Comparison of ENCODE assay signal across 22 mouse cellular contexts in the genomic region with DNA sequence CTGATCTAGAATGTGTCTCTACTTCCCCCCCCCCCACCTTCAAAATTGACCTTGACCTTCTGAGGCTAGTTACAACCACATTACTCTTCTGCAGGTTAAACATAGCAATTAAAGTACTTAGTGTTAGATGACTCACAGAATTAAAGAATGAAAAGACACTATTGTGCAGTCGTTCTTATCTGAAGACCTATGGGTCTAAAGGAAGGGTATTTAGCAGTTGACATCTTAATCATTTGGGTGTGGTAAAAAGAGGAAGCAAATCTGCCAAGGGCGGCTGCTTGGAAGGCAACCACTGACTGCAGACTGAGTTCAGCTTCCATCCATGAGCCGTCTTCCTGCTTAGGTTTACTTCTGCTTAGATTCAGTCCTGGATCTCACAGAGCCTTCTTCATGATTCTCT. TPM values are rescaled to one million over a fixed set of nuclear protein-coding genes. Genes with fewer than 3 reads are reported as not detected.
A peak's percentile ranks its signal among the peaks of the same experiment; 100 is the strongest.
DNase-seq lines count a peak whose midpoint lies in the region; ATAC-seq and TF ChIP-seq lines count a peak whose summit lies in the region.
"Had no signal": no experiment of that assay in that cellular context is flagged by ENCODE, and none has a peak within 500 bp of the region (broad histone marks: within the 10 kb centered on the region; RNA-seq: fewer than 3 reads in every experiment).

No protein-coding gene starts in this region.

- H3K36me3 ChIP-seq in liver, embryonic 11.5 days (ENCODE audit: control insufficient read depth, insufficient read depth, low read length): no peaks in the 10 kb centered on the region
- no peaks in the 10 kb centered on the region for H3K36me3 ChIP-seq in stomach, postnatal 0 days (ENCODE audit: control insufficient read depth, insufficient read depth, low read length)
- H3K36me3 ChIP-seq: embryonic facial prominence, embryonic 10.5 days; liver, embryonic 12.5 days had no signal

- no peak for ATAC-seq in liver, embryonic 11.5 days (replicated peaks; ENCODE audit: low FRiP score)
- ATAC-seq in hematopoietic stem cell, adult 5-6 weeks (replicated peaks in 1 of 2; ENCODE audit: insufficient read depth in 1 of 2, low FRiP score in 2 of 2, low TSS enrichment in 1 of 2, low read depth in 1 of 2, poor library complexity in 2 of 2, severe bottlenecking in 2 of 2): peak; percentile 88 to 93
- peak; percentile 45; the same call in 1 of the 2 replicates for ATAC-seq in stomach, postnatal 0 days (ENCODE audit: low FRiP score, low TSS enrichment)
- ATAC-seq: inflammation-experienced regulatory T-cells, adult 6 months; liver, embryonic 12.5 days had no signal

- H3K4me2 ChIP-seq in liver, embryonic 11.5 days: no peak overlapping the region
- H3K4me2 ChIP-seq in stomach, postnatal 0 days (replicated peaks; ENCODE audit: low read depth): no peak overlapping the region
- H3K4me2 ChIP-seq: hindbrain, embryonic 14.5 days; liver, embryonic 12.5 days; midbrain, embryonic 11.5 days had no signal

- H3K27me3 ChIP-seq in liver, embryonic 11.5 days (replicated peaks; ENCODE audit: control insufficient read depth, insufficient read depth, low read length): no peaks in the 10 kb centered on the region
- H3K27me3 ChIP-seq in stomach, postnatal 0 days (ENCODE audit: control insufficient read depth, insufficient read depth, low read length): no peaks in the 10 kb centered on the region

- no peak for TF ChIP-seq CTCF in stomach, postnatal 0 days (IDR thresholded peaks at IDR 0.05; ENCODE audit: low read depth)

- no peaks in the 10 kb centered on the region for H3K9me3 ChIP-seq in liver, embryonic 11.5 days (ENCODE audit: control insufficient read depth, low read length)
- H3K9me3 ChIP-seq in stomach, postnatal 0 days (ENCODE audit: control insufficient read depth, low read length): no peaks in the 10 kb centered on the region
- H3K9me3 ChIP-seq: embryonic facial prominence, embryonic 10.5 days; liver, embryonic 12.5 days had no signal

- H3K9ac ChIP-seq in liver, embryonic 11.5 days (ENCODE audit: low read depth, low read length): no peak overlapping the region
- H3K9ac ChIP-seq in stomach, postnatal 0 days (ENCODE audit: low read length): no peak overlapping the region
- H3K9ac ChIP-seq: hindbrain, embryonic 14.5 days; liver, embryonic 12.5 days had no signal

- WGBS in liver, embryonic 11.5 days: 23% methylated on average over 3 of the region's 3 CpGs
- 36% methylated on average over 3 of the region's 3 CpGs for WGBS in stomach, postnatal 0 days

- H3K4me1 ChIP-seq in liver, embryonic 11.5 days (replicated peaks; ENCODE audit: control insufficient read depth, insufficient read depth, low read length): no peaks in the 10 kb centered on the region
- no peaks in the 10 kb centered on the region for H3K4me1 ChIP-seq in stomach, postnatal 0 days (replicated peaks; ENCODE audit: control insufficient read depth, insufficient read depth)

- H3K4me3 ChIP-seq in liver, embryonic 11.5 days (ENCODE audit: low read depth, low read length): no peak overlapping the region
- no peak overlapping the region for H3K4me3 ChIP-seq in stomach, postnatal 0 days (ENCODE audit: low read depth, low read length)
- H3K4me3 ChIP-seq: embryonic facial prominence, embryonic 10.5 days; liver, embryonic 12.5 days had no signal

- H3K27ac ChIP-seq in liver, embryonic 11.5 days (ENCODE audit: low read depth, low read length): no peak overlapping the region
- H3K27ac ChIP-seq in stomach, postnatal 0 days (replicated peaks): no peak overlapping the region
- H3K27ac ChIP-seq: embryonic facial prominence, embryonic 10.5 days; hindbrain, embryonic 14.5 days; liver, embryonic 12.5 days had no signal

- DNase-seq in liver: peak; percentile 20
- DNase-seq in liver, embryonic 11.5 days (ENCODE audit: low spot score): no peak
- DNase-seq in MEL-GATA-1-ER (ENCODE audit: extremely low read depth, low read depth): peak; percentile 94
- no peak for DNase-seq in stomach, postnatal 0 days (ENCODE audit: low spot score)
- DNase-seq in layer of hippocampus, adult 18-20 months (ENCODE audit: low spot score in 2 of 2): no peak
- DNase-seq in adrenal gland, postnatal 4 days (ENCODE audit: low spot score in 2 of 2): no peak
- DNase-seq in ovary, postnatal 10 days (ENCODE audit: low spot score): no peak
- DNase-seq: adrenal gland, postnatal 14 days; cerebellum, adult 9-10 months; gastrocnemius, postnatal 25 days; kidney, postnatal 25 days; layer of hippocampus, postnatal 36 days; lung, adult 2 months; lung, postnatal 4 days; right cerebral cortex, postnatal 4 days had no signal

- no peak for TF ChIP-seq EP300 in stomach, postnatal 0 days (optimal IDR thresholded peaks at IDR 0.05)

RNA-seq across cellular contexts. Expression of a gene that starts 27.3 kb away (rescaled TPM):
- 34.8 and 35.9 TPM in 2 replicates for polyA plus RNA-seq in liver, embryonic 11.5 days (2014; fragmentation: Nextera tagmentation; extraction: Ambion mirVana)
- total RNA-seq in hematopoietic stem cell, adult 5-6 weeks (2017): 55.0 and 95.4 TPM in 2 replicates
- polyA plus RNA-seq in stomach, postnatal 0 days (2015; fragmentation: Nextera tagmentation; extraction: Ambion mirVana): 29.1 and 29.6 TPM in 2 replicates
- total RNA-seq in layer of hippocampus, adult 18-20 months (2021): 10 to 100 TPM; 48.3 to 48.8 TPM
- total RNA-seq in adrenal gland, postnatal 4 days (2021): 100 to 1,000 TPM in 1 of 2 experiments, 10 to 100 TPM in 1; 93.1 to 102 TPM

RNA-seq across cellular contexts. Expression of a gene that starts 54.2 kb away (rescaled TPM):
- 6.2 and 6.5 TPM in 2 replicates for polyA plus RNA-seq in liver, embryonic 11.5 days (2014; fragmentation: Nextera tagmentation; extraction: Ambion mirVana)
- total RNA-seq in hematopoietic stem cell, adult 5-6 weeks (2017): 1.0 and 1.4 TPM in 2 replicates
- polyA plus RNA-seq in stomach, postnatal 0 days (2015; fragmentation: Nextera tagmentation; extraction: Ambion mirVana): 2.3 and 2.8 TPM in 2 replicates
- total RNA-seq in layer of hippocampus, adult 18-20 months (2021): 1 to 10 TPM; 4.2 to 4.6 TPM
- 1 to 10 TPM; 5.4 to 6.0 TPM for total RNA-seq in adrenal gland, postnatal 4 days (2021)
- total RNA-seq: neutrophil, adult 5-6 weeks had no signal

Comparison
In these comparisons a context has a peak if more than half of its experiments do, and no peak if none do; other contexts are left out.
1. DNase-seq: peak in liver (single experiment) and MEL-GATA-1-ER (single experiment); none in liver, embryonic 11.5 days (single experiment), stomach, postnatal 0 days (single experiment), layer of hippocampus, adult 18-20 months (0 of 2), adrenal gland, postnatal 4 days (0 of 2) and ovary, postnatal 10 days (single experiment).